Mouse (Mus musculus) embryonic fibroblast, embryonic 13.5 days (primary cell): ENCODE measurements around the gene Igsf21.

Experiments used
- CTCF ChIP-seq: IDR thresholded peaks from 2 replicates; pipeline ENCODE4 v1.5.1; 2011; ENCODE audit warnings: mild to moderate bottlenecking, control low read depth, low read length, moderate library complexity, borderline replicate concordance; ENCODE audit not compliant: insufficient read depth
- POLR2A ChIP-seq: IDR thresholded peaks from 2 replicates; pipeline ENCODE4 v1.6.1; 2011; ENCODE audit warnings: low read depth, mild to moderate bottlenecking, control low read depth, low read length, moderate library complexity

DNA sequence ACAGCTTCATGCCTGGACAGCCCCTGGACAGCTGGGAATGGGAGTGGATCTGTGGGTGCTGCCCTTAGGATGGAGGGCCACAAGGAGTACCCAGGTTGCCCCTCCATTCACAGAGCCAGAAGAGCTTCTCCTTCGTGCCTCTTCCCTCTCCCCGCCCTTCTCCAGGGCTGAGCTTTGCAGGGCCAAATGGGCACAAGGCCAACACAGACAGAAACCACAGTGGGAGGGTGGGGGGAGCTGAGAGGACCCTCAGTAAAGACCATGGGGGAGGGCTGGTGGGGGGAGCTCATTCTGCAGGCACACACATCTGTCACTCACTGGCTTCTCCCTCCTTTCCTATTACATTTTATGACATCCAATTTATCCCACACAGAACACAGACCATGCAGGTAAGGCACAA lies 151.7 kb downstream of the Igsf21 start:
- no peak for TF ChIP-seq CTCF
- TF ChIP-seq POLR2A, result no peak
